Mouse (Mus musculus): Measurements from ENCODE around the gene Chrne.

Chrne gene

DNA sequence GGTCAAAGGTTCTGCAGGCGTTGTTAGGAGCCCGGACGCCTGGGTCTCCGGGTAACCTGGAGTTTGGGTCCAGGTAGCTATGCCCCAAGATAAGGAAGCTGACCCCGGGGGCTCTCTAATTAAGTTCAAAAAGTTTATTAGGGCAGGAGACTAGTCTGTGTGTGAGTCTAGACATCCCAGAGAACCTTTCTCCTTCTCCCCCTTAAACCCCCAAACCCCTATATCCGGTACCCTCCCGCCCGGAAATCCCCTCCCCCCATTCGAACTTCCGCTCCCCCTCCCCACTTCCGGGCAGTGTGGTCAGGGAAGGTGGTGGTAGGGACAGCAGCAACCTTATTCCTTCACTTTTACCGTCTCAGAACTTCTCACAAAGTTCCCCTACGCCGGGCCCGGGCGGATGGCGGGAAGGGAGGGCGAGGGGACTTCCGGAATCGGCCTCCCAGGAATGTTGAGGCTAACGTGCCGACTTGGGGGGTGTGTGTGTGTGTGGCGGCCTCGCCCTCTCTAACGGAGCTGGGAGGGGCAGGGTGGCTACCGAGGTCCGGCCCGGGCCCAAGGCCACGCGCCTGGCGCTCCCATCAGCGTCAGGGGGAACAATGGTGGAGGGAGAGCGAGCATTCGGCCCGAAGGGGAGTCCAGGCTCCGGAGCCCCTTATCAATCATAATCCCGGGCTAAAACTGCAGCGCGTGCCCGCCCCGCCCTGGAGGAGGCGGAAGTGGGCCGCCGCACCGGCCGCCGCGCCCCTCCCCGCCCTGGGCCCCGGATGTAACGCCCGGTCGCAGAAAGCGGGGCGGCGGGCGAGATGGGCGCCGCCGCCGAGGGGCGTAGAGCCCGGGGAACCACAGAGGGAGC lies 34.6 kb upstream of the Chrne start:
- in situ Hi-C loops (cut with MboI; ENCODE audit: unreplicated experiment in 2 of 2): loop anchor here in 1 of 2 experiments (25.0 kb wide), 1 partner anchor 1241 kb away; the partner anchor contains the start of gene Kdm6b

DNA sequence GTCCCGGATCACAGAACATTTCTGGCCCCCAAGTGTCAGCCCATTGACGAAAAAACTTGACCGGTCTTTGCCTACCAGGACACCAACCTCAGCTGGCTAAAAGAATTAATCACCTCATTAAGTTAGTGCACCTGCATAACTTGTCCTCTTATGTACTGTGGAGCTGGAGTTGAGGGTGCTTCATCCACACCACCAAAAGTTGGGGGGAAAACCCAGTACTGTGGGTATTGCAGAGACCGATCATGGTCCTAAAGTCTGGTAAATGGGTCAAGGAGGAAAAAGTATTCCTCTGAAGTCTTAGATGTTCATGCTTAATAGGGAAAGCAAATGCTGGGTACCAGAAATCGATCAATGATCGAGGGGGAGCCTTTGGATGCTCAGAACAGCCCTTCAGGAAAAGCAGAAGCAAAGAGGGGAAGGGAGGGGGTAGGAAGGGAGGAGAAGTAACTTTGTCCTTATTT lies 33.9 kb upstream of the Chrne start:
- in situ Hi-C loops (cut with MboI; ENCODE audit: unreplicated experiment in 2 of 2): loop anchor here in 1 of 2 experiments (25.0 kb wide), 1 partner anchor 1241 kb away; the partner anchor contains the start of gene Kdm6b

DNA sequence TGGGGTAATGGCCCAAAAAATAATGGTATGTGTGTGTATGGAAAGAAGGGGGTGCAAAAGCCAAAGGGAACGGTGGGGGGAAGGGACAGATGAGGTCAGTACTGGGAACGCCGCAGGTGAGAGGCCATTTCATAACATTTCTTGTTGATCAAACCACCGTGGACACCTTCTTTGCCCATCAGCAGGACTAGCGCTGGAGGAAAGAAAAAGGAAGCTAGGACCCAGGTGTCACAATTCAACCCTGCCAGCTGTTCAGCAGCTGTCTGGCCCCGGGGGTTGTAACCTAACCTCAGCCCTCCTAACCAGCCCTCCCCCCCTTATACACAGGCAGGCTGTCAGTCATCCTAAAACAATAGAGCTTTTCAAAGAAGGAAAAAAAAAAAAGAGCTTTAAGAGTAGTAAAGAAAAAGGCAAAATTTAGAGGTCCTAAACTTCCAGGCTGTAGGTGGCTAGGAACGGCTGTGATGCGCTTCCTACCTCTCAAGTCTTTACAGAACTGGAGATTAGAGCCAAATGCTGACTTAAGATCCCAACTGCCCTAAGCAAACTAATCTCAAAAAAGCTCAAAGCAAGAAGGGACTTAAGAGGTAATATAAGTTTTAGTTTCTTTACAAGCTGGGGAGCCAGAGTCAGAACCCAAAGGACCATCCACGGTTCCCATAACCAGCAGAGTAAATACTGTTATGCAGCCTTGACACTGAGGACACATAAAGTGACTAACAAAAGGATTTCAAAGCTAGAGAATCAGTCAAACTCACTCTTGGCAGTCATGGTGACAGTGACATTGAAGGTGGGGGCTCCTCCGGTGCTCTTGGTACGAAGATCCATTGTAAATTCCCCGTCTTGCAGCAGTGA lies 33.2 kb upstream of the Chrne start:
- in situ Hi-C loops (cut with MboI; ENCODE audit: unreplicated experiment in 2 of 2): loop anchor here in 1 of 2 experiments (25.0 kb wide), 1 partner anchor 1240 kb away; the partner anchor contains the start of gene Kdm6b

DNA sequence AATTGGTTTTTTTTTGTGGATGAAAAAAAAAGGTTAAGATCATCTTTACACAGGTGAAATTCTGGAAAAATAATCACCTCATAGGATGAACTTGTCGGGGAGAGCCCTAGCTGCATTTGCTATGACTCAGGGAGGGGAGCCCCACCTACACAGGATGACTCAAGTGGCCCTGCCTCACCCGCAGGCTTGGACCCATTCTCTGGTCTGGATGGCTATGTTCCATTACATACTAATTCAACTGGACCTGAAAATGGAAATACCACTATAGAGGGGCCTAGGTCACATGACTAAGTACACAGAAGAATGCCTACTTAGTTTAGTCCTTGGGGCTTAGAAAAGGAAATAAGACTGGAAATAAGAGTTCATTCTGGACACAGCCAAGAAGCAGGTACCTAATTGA lies 32.4 kb upstream of the Chrne start:
- in situ Hi-C loops (cut with MboI; ENCODE audit: unreplicated experiment in 2 of 2): loop anchor here in 1 of 2 experiments (25.0 kb wide), 1 partner anchor 1239 kb away; the partner anchor contains the start of gene Kdm6b

DNA sequence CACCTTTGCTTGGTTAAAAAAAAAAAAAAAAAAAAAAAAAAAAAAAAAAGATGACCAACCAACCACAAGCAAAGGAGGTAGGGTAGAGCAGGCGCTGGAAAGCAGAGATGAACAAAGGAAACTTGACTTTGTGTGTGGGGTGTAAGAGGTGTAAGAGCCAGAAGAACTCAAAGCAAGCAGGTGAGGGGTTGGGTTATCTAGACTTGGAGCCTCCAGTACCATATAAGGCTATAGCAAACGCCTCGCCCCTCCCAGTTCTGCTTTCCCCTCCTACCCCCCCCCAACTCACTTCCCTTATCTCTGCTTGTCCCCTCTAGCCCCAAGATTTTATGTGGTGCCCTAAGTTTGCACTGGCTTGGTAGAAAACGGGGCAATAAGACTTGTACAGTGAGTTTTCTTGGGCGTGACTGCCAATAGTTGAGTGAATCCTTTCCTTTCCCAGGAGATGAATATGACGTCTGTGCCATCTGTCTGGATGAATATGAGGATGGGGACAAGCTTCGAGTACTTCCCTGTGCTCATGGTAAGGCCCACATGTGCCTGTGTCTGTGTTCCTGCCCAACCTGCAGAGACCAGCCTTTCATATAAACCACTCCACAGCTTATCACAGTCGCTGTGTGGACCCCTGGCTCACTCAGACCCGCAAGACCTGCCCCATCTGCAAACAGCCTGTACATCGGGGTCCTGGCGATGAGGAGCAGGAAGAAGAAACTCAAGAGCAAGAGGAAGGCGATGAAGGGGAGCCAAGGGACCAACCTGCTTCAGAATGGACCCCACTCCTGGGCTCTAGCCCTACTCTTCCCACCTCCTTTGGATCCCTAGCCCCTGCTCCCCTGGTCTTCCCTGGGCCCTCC lies 31.5 kb upstream of the Chrne start:
- in situ Hi-C loops (cut with MboI; ENCODE audit: unreplicated experiment in 2 of 2): loop anchor here in 1 of 2 experiments (25.0 kb wide), 1 partner anchor 1238 kb away; the partner anchor contains the start of gene Kdm6b

DNA sequence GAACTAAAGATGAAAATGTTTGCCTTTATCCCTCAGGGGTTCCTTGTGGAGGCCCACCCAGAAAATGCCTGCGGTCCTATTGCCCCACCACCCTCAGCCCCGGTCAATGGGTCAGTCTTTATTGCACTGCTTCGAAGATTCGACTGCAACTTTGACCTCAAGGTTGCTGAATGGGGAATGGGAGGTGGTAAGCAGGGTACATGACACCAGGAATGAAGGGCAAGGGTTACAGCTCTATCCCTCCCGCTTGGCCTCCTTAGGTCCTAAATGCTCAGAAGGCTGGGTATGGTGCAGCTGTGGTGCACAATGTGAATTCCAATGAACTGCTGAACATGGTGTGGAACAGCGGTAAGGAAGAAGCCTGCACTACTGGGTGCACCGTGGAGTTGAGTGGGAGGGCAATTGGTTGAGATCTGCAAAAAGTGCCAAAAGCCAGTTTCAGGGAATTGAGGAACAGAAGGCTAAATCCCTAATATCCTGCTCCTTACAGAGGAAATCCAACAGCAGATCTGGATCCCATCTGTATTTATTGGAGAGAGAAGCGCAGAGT lies 30.2 kb upstream of the Chrne start:
- in situ Hi-C loops (cut with MboI; ENCODE audit: unreplicated experiment in 2 of 2): no loop called here

DNA sequence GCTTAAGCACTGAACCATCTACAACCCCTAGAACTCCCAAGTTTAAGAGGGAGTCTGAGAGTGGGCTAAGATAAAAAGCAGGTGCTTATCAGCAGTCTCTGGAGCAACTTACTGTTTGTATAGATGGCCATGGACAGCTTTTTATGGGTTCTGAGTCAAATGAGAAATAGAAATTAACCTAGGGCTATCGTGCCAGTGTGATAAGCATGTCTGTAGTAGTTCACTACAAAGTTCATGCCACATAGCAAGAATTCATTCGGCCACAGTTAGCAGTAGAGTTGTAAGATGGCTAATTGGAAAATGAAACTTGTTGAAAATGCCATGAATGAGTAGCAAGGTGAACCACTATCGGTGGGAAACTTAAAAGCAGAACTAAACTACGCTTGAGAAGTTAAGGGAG lies 29.5 kb upstream of the Chrne start:
- in situ Hi-C loops (cut with MboI; ENCODE audit: unreplicated experiment in 2 of 2): no loop called here

DNA sequence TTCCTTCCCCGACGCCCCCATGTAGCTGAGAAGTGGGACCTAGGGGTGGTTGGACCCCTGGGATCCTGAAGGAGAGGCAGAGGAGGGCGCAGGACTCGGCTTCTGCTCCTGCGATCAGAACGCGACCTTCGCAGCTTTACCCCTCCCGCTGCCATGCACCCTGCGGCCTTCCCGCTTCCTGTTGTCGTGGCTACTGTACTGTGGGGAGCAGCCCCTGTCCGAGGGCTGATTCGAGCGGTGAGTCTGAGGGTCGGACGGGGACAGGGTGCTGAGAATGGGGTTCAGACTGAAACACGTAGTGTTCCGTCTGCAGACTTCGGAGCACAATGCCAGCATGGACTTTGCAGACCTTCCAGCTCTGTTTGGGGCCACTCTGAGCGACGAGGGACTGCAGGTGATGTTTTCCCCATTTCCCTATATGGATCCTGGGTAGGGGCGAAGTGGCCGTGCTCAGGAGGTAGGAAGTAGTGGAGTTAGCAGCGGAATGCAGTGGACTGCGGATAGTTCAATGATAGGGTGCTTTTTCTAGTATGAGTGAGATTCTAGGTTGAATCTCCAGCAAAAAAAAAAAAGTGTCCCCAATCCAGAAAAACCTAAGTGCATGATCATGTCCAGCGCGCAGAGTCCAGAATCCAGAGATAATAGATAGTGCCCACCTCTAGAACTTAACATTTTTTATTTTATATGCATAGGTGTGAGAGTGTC lies 28.9 kb upstream of the Chrne start:
- in situ Hi-C loops (cut with MboI; ENCODE audit: unreplicated experiment in 2 of 2): no loop called here

DNA sequence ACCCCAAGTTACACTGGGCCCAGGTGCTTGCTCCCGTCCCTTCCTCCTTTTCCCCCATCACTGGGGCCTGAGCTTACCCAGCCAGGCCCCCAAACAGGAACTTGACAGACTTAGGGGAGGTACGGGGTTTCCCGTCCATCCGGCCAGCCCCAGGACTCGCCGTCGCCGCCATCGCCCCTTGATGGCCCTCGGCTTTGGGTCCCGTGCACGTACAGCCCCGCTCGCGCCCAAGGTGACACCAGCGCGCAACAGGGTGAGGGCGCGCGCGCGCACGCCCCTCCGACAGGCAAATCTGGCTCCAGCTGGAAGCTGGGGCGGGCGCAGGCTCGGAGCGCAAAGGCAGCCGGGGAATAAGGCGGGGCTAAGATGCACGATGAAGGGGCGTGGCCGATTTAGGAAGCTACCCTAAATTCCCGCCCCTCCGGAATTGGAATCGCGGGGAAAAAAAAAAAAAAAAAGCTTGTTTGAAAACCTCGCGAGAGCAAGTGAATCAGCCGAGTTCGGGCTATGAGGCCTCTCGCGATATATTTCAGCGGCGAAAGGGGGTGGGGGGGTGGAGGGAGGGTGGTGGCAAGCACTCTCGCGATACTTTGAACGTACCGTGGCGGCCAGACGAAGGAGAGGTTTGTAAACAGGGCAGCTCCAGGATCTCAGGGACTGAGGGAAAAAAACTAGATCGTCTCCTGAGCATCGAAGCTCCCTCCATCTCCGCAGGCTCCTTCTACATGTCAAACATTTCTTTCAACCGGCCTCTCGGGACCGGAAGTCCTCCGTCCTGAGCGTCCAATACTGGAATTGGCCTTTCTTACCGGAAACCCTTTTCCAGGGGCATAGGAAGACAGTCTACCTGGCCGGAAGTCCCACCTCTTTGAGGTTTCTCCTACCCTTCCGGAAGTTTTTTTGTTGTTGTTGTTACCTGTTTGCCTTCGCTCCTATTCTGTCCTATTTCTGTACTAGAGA lies 28.0 kb upstream of the Chrne start, which contains the start of the genes Rnf167 and Slc25a11:
Gene Rnf167 (plus strand): TSS at position 545 of the 960 bp plus-strand sequence.
Gene Slc25a11 (minus strand): TSS at position 789 of the 960 bp plus-strand sequence.
- in situ Hi-C loops (cut with MboI; ENCODE audit: unreplicated experiment in 2 of 2): no loop called here

DNA sequence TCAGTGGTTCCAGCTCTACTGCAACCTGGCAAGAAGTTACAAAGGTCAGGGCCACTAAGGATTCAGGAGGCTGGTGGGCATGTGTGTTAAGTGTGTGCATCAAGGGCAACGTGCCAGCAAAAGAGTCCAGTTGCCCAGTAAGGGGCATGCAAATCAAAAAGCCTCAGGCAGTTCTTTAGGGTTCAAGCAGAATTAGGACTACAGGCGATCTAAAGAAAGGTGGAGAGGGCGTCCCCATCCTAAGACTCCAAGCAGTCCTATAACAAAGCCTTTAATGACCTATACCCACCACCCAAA lies 27.2 kb upstream of the Chrne start:
- in situ Hi-C loops (cut with MboI; ENCODE audit: unreplicated experiment in 2 of 2): no loop called here

DNA sequence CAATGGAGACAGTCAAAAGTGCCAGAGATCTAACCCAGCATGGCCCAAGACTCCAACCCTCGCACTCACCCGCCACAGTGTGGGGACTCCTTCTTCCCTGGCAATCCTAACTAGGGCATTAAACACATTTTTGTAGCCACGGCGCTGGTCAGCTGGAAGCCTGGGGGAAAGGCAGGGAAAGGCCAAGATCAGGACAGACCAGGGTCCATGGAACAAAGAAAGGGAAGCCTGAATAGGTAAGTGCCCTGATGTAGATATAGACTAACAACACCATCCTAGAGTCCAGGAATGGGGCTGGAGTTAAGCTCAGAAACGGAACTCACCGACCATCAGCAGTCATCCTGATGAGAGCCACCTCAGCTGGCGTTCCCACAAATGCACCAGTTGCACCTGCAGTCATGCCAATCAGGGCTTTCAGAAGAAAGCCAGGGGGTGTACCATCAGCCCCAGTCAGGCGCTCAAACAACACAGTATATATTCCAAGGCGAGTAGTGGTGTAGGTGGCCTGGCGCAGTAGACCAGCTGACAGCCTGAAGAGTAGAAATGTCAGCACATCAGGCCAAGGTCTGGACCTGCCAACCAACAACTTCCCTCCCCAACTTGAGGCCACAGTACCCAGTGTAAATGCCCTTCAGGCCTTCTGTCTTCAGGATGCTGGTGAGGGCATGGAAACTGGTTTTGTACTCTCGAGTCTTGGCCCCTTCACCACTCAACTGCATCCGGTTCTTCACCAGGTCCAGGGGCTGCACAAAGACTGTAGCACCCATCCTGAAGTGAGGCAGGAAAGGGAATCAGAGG lies 26.6 kb upstream of the Chrne start:
- in situ Hi-C loops (cut with MboI; ENCODE audit: unreplicated experiment in 2 of 2): no loop called here

DNA sequence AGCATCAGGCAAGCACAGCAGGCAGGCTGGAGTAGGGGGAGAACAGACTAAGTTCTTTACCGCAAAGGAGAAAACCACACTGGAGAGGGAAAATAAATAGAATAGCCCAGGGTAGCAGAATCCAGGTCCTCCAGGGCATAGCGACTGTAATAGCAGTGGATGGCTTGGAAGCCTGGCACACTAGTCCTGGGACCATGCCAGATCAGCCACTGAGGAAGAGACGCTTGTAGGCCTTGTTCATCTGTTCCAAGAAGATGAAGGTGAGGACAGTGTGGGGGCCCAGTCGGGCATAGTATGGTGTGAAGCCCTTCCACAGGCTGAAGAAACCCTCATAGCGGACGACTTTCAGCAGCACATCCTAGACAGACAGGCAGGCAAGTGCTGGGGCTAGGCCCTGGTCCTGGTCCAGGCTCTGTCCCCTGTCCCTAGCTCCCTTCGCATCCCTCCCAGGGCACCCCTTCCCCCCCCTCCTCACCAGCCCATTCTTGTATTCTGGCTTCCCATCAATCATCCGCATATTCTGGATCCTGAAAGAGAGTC lies 25.6 kb upstream of the Chrne start:
- in situ Hi-C loops (cut with MboI; ENCODE audit: unreplicated experiment in 2 of 2): no loop called here

DNA sequence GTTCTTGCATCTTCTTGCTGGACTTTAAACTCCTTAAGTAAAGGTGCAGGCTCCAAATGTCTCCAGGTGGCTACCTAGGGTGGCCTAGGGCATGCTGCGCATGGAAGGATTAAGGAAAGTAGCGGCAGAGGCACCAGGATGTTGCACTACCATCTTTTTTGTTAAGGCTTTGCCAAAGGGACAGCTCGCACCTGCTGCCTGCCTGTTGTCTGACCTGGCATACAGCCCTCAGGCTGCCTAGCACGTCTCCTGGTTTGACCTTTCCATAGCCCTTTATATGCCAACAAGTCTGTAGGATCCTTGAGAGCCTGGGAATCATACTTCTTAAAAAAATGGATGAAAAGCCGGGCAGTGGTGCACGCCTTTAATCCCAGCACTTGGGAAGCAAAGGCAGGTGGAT lies 24.0 kb upstream of the Chrne start:
- in situ Hi-C loops (cut with MboI; ENCODE audit: unreplicated experiment in 2 of 2): no loop called here

DNA sequence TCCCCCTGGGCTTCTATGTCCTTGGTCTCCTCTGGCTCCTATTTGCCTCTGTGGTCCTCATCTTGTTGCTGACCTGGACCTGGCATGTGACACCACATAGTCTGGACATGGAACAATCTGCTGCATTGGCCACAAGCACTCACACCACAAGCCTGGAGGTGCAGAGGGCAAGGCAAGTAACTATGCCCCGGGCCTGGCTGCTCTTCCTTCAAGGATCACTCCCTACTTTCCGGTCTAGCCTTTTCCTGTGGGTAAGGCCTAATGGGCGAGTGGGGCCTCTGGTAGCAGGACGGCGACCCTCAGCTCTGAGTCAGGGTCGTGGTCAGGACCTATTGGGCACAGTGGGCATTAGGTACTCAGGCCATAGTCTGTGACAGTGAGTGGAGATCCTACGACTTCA lies 22.2 kb upstream of the Chrne start:
- in situ Hi-C loops (cut with MboI; ENCODE audit: unreplicated experiment in 2 of 2): no loop called here

DNA sequence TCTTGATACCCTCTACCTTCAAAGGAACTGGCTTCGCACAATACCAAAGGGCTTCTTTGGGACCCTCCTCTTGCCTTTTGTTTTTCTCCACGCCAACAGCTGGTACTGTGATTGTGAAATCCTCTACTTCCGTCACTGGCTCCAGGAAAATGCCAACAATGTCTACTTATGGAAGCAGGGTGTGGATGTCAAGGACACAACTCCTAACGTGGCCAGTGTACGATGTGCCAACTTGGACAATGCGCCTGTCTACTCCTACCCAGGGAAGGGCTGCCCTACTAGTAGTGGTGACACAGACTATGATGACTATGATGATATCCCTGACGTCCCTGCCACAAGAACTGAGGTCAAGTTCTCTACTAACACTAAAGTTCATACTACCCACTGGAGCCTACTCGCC lies 21.0 kb upstream of the Chrne start:
- in situ Hi-C loops (cut with MboI; ENCODE audit: unreplicated experiment in 2 of 2): loop anchor here in 1 of 2 experiments (10.0 kb wide), 1 partner anchor 45 kb away; the partner anchor contains the start of gene Camta2

DNA sequence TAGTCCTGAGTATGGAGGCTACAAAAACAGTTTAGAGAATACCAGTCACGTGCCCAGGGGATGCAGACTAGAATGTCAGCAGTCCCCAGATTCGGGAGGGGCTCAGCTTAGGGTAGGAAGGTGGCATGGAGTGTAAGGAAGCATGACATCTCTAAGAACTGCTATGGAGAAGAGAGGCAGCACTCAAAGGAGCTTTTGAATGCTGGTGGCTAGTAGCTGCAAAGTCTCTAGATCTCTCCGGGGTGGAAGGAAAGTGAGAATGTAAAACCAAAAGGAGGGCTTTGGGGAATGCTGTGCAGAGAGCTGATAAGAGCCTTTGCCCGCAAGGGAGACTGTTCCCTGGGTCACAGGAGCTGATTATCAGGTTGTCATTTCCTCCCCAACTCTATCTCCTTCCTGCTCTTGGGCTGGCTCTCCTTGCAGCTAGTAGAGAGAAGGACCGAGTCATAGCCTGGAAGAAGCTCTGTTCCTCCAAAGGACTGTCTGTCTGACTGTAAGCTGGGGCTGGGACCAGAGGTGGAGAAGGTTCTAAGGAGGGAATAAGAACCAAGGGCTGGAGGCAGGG lies 19.8 kb upstream of the Chrne start, which contains the start of gene Gp1ba:
Gene Gp1ba (plus strand): TSS at position 409 of the 565 bp plus-strand sequence.
- in situ Hi-C loops (cut with MboI; ENCODE audit: unreplicated experiment in 2 of 2): loop anchor here in 1 of 2 experiments (10.0 kb wide), 1 partner anchor 46 kb away; the partner anchor contains the start of gene Camta2
